Mouse (Mus musculus): ENCODE measurements around the gene Adam22.

Adam22 gene

DNA sequence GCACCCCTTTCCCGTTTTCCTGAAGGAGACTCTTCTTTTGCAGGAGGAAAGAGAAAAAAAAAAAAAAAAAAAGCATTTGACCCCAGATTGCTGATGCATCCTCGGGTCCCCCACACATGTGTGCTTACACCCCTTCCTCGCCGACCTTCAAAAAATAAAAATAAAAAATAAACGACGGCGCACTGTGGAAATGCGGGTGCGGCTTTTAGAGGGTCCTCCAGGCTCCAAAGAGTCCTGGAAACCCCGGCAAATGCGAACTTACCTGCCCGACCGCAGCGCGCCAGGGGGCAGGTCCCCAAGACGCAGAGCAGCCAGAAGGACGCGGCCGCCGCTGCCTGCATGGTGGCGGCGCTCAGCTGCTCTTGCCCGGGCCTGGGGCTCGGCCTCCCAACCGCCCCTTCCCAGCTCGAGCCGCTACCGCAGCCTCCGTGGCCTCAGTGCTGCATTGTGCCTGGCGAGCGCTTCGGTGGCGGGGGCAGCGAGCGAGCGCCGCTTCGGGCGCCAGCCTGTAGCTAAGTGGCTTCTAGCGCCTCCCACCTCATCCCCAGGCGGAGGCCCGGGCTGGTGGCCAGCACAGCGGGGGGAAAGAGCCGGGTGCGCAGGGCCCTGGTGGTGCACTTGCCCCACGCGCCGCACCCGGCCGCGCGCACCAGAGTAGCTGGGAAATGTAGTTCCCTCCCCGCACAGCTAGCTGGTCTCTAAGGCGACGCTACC is at the start of gene Adam22:
Gene Adam22, minus strand, starts transcription at position 547 of the 714 bp plus-strand sequence.
- in situ Hi-C loops (cut with MboI; ENCODE audit: low pct_unique_long_range_greater_than_20kb in 1 of 2, low sequenced_read_pairs in 2 of 2, unreplicated experiment in 1 of 2): no loop called here

DNA sequence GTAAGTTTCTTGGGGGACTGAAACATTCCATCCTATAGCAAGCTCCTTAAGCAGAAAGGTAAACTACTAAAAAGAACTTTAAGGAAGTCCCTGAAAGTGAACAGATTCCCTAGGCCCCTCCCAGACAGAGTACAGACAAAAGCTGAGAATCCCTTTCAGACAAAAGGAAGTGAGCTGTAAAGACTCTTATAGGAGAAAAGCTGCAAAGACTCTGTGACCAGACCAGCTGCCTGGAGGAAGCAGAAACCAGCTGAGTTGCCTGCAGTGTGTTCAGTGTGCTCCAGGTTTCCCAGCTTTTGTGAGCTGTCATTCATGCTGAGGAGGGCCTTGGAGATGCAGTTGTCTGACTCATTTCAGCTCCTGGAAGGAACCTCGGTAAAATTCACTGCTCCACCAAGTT is 49.5 kb upstream of the Adam22 start:
- in situ Hi-C loops (cut with MboI; ENCODE audit: low pct_unique_long_range_greater_than_20kb in 1 of 2, low sequenced_read_pairs in 2 of 2, unreplicated experiment in 1 of 2): no loop called here

- in situ Hi-C loops (cut with MboI; ENCODE audit: low pct_unique_long_range_greater_than_20kb in 1 of 2, low sequenced_read_pairs in 2 of 2, unreplicated experiment in 1 of 2): no loop called here
These were observed 48.9 kb upstream of the Adam22 start for GRCm38 (mm10) chr5:8416683-8417413.

- in situ Hi-C loops (cut with MboI; ENCODE audit: low pct_unique_long_range_greater_than_20kb in 1 of 2, low sequenced_read_pairs in 2 of 2, unreplicated experiment in 1 of 2): no loop called here
These were observed 40.8 kb upstream of the Adam22 start for GRCm38 (mm10) chr5:8408746-8409145.

DNA sequence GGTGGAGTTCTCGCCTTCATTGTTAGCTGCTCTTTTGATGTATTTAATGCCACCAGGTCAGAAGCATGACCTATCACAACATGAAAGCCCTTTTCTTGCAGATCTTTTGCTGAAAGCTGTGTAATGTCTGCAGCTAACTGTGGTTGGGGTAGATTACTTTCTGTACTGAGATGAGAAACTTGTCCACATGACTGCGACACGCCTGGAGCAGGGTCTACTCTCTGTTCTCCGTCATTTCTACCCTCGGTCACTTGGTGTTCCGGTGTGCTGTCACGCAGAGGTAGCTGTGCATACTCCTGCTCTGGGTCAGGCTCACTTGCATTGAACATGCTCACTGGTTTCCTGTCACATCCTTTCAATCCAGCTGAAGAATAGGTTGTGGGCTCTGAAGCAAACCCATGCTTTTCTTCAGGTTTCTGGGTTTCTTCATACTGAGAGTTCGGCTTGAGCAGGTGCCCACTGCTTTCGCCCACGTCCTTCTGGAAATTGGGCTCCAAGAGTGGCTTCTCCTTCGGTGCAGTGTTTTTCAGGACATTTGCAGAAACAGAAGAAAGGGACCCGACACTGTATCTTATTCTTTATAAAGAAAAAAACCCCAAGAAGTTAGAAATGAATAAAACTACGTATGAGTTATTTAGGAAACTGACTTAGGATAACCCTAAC is 29.8 kb upstream of the Adam22 start:
- in situ Hi-C loops (cut with MboI; ENCODE audit: low pct_unique_long_range_greater_than_20kb in 1 of 2, low sequenced_read_pairs in 2 of 2, unreplicated experiment in 1 of 2): no loop called here

- in situ Hi-C loops (cut with MboI; ENCODE audit: low pct_unique_long_range_greater_than_20kb in 1 of 2, low sequenced_read_pairs in 2 of 2, unreplicated experiment in 1 of 2): no loop called here
These were observed 26.1 kb upstream of the Adam22 start for GRCm38 (mm10) chr5:8393891-8394583.

- in situ Hi-C loops (cut with MboI; ENCODE audit: low pct_unique_long_range_greater_than_20kb in 1 of 2, low sequenced_read_pairs in 2 of 2, unreplicated experiment in 1 of 2): no loop called here
These were observed 6.4 kb upstream of the Adam22 start for GRCm38 (mm10) chr5:8374297-8374906.

DNA sequence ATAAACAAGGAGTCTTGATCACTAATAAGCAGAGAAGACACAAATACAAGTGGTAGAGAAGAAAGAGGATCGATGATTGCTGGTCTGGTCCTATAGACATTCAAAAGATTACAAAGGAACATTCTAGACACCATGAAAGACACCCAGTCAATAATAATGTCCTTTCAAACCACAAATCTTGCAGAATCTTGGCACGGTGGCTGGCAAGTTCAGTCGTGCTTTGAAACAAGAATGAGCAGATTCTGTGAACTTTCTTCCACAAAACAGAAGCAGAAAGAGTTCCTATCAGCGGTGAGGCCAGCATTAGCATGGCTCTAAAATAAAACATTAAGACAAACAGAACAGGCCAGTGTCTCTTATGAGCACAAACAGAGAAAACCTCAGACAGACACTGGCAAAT is 5.5 kb upstream of the Adam22 start:
- in situ Hi-C loops (cut with MboI; ENCODE audit: low pct_unique_long_range_greater_than_20kb in 1 of 2, low sequenced_read_pairs in 2 of 2, unreplicated experiment in 1 of 2): no loop called here

GRCm38 (mm10) chr5:8368781-8369180 is 821 bp upstream of the Adam22 start:
- in situ Hi-C loops (cut with MboI; ENCODE audit: low pct_unique_long_range_greater_than_20kb in 1 of 2, low sequenced_read_pairs in 2 of 2, unreplicated experiment in 1 of 2): no loop called here

DNA sequence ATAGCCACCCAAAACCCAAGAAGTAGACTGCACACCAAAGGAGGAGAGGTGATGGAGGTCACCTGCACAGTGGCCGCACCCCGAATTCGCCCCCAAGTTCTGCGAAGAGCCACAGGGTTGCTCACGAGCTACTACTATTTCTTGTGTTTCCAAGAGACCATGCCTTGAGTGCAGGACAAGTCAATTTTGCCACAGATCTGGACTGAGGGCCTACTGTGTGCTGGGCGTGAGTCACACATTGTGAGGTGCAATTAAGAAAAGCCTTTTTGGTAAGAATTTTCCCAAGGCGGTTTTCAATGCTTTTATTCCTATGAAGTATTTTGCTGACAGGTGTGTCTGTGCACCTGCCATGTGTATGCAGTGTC is 350 bp upstream of the Adam22 start:
- in situ Hi-C loops (cut with MboI; ENCODE audit: low pct_unique_long_range_greater_than_20kb in 1 of 2, low sequenced_read_pairs in 2 of 2, unreplicated experiment in 1 of 2): no loop called here

DNA sequence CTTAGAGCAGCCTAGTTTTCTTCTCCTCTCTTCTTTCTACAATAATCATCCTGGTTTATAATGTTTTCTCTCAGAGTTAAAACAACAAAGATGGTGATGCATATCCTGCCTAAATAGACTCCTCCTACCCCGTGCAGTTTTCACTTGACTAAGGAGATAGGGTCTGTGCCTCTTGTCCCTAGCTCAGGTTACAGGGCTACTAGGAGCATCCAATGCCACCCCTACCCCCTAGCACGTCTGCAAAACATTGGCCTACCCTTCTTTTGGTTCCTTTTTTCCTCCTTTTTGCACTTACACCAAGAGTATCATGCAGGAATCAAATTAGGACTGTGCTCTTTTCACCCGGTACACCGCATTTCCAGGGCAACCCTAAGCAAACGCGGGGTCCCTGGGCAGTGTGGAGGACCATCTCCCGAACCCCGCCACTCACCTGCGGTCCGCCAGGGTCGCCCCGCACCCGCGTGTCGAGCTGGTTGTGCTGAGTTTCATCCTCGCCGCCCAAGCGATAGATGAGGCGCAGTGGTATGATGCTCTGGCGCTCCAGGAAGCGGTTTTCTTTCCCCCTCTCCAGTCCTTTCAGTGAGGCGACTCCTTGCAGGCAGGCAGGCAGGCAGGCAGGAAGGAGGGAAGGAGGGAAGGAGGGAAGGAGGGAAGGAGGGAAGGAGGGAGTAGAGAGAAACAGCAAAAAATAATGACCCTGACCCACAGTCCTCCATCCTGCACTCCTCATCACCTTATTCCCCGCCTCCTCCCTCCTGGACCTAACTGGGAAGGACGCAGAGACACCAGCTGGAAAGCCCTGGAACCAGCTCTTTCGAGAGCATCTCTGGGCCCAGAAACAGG is 968 bp downstream of the Adam22 start:
- in situ Hi-C loops (cut with MboI; ENCODE audit: low pct_unique_long_range_greater_than_20kb in 1 of 2, low sequenced_read_pairs in 2 of 2, unreplicated experiment in 1 of 2): no loop called here

- in situ Hi-C loops (cut with MboI; ENCODE audit: low pct_unique_long_range_greater_than_20kb in 1 of 2, low sequenced_read_pairs in 2 of 2, unreplicated experiment in 1 of 2): no loop called here
These were observed 5.6 kb downstream of the Adam22 start for GRCm38 (mm10) chr5:8362361-8362760.

DNA sequence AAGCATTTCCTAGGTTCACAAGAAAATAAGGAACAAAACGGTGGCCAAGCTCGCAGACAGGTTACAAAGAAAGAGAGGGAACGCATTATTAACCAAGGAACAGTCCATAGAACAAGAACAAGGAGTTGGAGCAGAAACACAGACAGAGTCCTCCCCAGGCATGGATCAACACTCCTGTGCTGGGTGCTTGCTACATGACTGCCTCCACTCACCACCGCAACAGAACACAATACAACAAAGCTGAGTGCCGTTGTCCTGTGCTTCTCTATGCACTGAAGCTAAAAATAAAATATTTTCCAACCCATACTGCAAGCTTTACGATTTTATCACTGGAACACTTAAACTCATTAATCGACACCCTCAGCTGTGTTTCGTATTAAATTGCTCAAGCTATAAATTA is 10.3 kb downstream of the Adam22 start:
- in situ Hi-C loops (cut with MboI; ENCODE audit: low pct_unique_long_range_greater_than_20kb in 1 of 2, low sequenced_read_pairs in 2 of 2, unreplicated experiment in 1 of 2): no loop called here

DNA sequence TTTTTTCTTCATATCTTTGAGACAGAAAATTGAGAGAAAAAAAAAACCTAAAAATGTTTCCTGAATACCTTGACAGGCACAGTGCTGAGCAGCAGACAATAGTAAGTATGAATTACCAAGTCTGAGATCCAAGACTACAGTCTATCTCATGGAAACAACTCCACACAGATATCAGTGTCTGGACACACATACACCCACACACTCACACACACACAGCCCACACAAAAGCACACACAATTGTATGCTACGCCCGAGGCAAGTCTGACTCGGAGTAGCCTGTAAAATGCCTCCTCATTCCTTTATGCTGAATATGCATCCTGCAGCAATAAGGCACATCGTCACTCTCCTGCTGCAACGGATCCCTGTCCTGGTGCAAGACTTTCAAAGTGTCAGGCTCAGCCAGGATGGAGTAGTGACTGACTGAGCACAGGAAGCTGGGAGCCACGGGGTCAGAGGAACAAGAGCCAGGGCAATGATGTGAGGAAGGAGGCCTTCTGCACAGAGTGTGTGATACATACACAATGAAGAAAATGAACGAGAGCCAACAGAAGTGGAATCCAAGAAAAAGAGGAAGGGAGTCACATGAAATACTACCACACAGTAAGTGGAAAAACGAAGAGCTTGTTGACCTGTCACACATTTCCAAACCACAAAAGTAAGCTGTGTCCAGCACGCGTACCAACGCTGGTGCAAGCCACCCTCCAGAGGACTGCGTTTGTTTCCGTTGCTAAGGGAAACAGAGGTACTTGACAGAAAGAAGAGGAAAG is 10.9 kb downstream of the Adam22 start:
- in situ Hi-C loops (cut with MboI; ENCODE audit: low pct_unique_long_range_greater_than_20kb in 1 of 2, low sequenced_read_pairs in 2 of 2, unreplicated experiment in 1 of 2): no loop called here

- in situ Hi-C loops (cut with MboI; ENCODE audit: low pct_unique_long_range_greater_than_20kb in 1 of 2, low sequenced_read_pairs in 2 of 2, unreplicated experiment in 1 of 2): no loop called here
These were observed 11.6 kb downstream of the Adam22 start for GRCm38 (mm10) chr5:8356326-8356725.

DNA sequence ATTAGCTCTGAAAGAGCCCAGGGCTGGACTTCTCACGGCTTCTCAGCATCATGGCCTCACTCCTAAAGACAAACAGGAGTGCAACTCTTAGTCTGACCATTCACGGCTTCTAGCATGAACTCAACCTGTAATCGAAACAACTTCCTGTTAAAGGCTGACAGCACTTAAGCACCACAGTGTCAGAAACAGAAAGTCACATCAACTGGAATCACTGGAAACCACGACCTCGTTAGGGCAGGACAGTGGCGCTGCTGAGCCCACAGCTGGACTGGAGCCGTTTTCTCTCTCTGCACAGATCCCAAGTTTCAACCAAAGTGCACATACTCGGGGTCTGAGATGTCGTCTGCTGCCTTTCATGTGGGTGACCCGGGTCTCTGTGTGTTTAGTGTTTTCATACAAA is 18.4 kb downstream of the Adam22 start:
- in situ Hi-C loops (cut with MboI; ENCODE audit: low pct_unique_long_range_greater_than_20kb in 1 of 2, low sequenced_read_pairs in 2 of 2, unreplicated experiment in 1 of 2): no loop called here

DNA sequence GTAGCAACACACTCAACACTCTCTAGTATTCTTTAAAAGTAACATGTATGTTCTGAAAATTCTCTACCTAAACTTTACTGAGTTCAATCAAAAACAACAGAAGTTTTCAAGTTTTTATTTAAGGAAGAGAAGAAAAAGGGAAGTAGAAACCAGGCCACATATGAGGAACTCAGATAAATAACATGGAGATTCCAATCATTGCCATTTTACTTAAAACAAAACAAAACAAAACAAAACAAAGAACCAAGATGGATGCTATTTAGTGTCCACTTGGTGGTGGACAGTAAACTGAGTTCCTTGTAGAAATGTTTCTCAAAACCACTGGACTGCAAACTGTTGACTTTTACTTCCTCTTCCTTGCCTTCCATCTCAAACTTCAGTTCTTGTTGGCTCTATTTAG is 21.6 kb downstream of the Adam22 start:
- in situ Hi-C loops (cut with MboI; ENCODE audit: low pct_unique_long_range_greater_than_20kb in 1 of 2, low sequenced_read_pairs in 2 of 2, unreplicated experiment in 1 of 2): no loop called here

Measured in mouse embryonic stem cell (cell line).